Mouse (Mus musculus) midbrain, embryonic 14.5 days (tissue): Measurements from ENCODE around the gene Kdelr2. TPM values are rescaled to one million over a fixed set of nuclear protein-coding genes. Genes with fewer than 3 reads are reported as not detected.

Experiments used
- ATAC-seq: fragments of 200-750 bp; cut with Nextera tagmentation; 2 replicates; pipeline ENCODE4 v1.8.0; 2017; ENCODE audit warnings: moderate number of reproducible peaks, moderate library complexity; ENCODE audit not compliant: low FRiP score, low TSS enrichment
- DNase-seq: peaks from one replicate; pipeline ENCODE4 v3.0.0-alpha.2; 2015
- H3K27ac ChIP-seq: fragments of 300-500 bp; sonication (generic); replicated peaks from 2 replicates; pipeline ENCODE4 v1.5.1; 2014; ENCODE audit warnings: mild to moderate bottlenecking, low read depth, low read length, moderate library complexity
- H3K27me3 ChIP-seq: fragments of 300-500 bp; sonication (generic); 2 replicates; pipeline ENCODE4 v1.6.1; 2014; ENCODE audit warnings: low read length, control low read depth, mixed read lengths; ENCODE audit not compliant: control insufficient read depth, insufficient read depth
- H3K36me3 ChIP-seq: fragments of 300-500 bp; sonication (generic); 2 replicates; pipeline ENCODE4 v1.6.1; 2014; ENCODE audit warnings: low read length, control low read depth; ENCODE audit not compliant: control insufficient read depth, insufficient read depth
- H3K4me1 ChIP-seq: fragments of 300-500 bp; sonication (generic); 2 replicates; pipeline ENCODE4 v1.6.1; 2014; ENCODE audit warnings: mild to moderate bottlenecking, antibody characterized with exemption, low read length, control low read depth; ENCODE audit not compliant: control insufficient read depth, insufficient read depth
- H3K4me2 ChIP-seq: fragments of 300-500 bp; sonication (generic); 2 replicates; pipeline ENCODE4 v1.6.1; 2014; ENCODE audit warnings: mild to moderate bottlenecking, low read length, moderate library complexity
- H3K4me3 ChIP-seq: fragments of 300-500 bp; sonication (generic); replicated peaks from 2 replicates; pipeline ENCODE4 v1.5.1; 2014; ENCODE audit warnings: low read depth, low read length
- H3K9ac ChIP-seq: fragments of 300-500 bp; sonication (generic); replicated peaks from 2 replicates; pipeline ENCODE4 v1.6.1; 2014; ENCODE audit warnings: mild to moderate bottlenecking, low read length, moderate library complexity
- H3K9me3 ChIP-seq: fragments of 300-500 bp; sonication (generic); 2 replicates; pipeline ENCODE4 v1.6.1; 2016; ENCODE audit warnings: low read length, control low read depth, mixed read lengths; ENCODE audit not compliant: control insufficient read depth
- WGBS: fragments of 180-500 bp; shearing (Covaris S2); extraction: QIAGEN DNeasy Blood & Tissue Kit; methylation state at CpG from one replicate; pipeline ENCODE4 v1.1.7; 2014; 5-methylcytosine and 5-hydroxymethylcytosine counted together
- polyA plus RNA-seq: library from polyadenylated mRNA; unstranded; fragments of >200 nt; fragmentation: Nextera tagmentation; extraction: Ambion mirVana; gene quantifications from 2 replicates; pipeline ENCODE4 v1.2.1, GENCODE M21; 2014

Gene Kdelr2
- polyA plus RNA-seq, 1 experiment from 2014 or later: 139 TPM

GRCm38 (mm10) chr5:143406548-143406947 lies 2.9 kb downstream of the Kdelr2 start:
- Histone ChIP-seq H3K4me2 (no peak overlapping the region), H3K9me3 (no peaks in the 10 kb centered on the region), H3K36me3 (peaks cover 26% of the 10 kb centered on the region), H3K27ac (no peak overlapping the region), H3K27me3 (no peaks in the 10 kb centered on the region), H3K4me3 (no peak overlapping the region), H3K4me1 (peaks cover 9% of the 10 kb centered on the region), H3K9ac (no peak overlapping the region)
- 95% methylated on average over 9 of the region's 9 CpGs for WGBS
- DNase-seq (no peak), ATAC-seq (no peak)

GRCm38 (mm10) chr5:143409239-143409638 lies 5.6 kb downstream of the Kdelr2 start:
- Histone ChIP-seq H3K27ac (no peak overlapping the region), H3K4me3 (no peak overlapping the region), H3K27me3 (no peaks in the 10 kb centered on the region), H3K4me2 (no peak overlapping the region), H3K36me3 (peaks cover 41% of the 10 kb centered on the region), H3K9ac (no peak overlapping the region), H3K9me3 (no peaks in the 10 kb centered on the region), H3K4me1 (peaks cover 9% of the 10 kb centered on the region)
- ATAC-seq (no peak), DNase-seq (no peak)
- WGBS: 88% methylated on average over 3 of the region's 3 CpGs

GRCm38 (mm10) chr5:143410841-143411395 lies 7.3 kb downstream of the Kdelr2 start:
- Histone ChIP-seq H3K9me3 (no peaks in the 10 kb centered on the region), H3K4me2 (no peak overlapping the region), H3K36me3 (peaks cover 44% of the 10 kb centered on the region), H3K27ac (no peak overlapping the region), H3K9ac (no peak overlapping the region), H3K27me3 (no peaks in the 10 kb centered on the region), H3K4me1 (no peaks in the 10 kb centered on the region), H3K4me3 (no peak overlapping the region)
- DNase-seq (no peak), ATAC-seq (no peak)
- 90% methylated on average over 4 of the region's 4 CpGs for WGBS

GRCm38 (mm10) chr5:143421484-143421883 lies 17.8 kb downstream of the Kdelr2 start:
- Histone ChIP-seq H3K4me3 (no peak overlapping the region), H3K9me3 (no peaks in the 10 kb centered on the region), H3K4me1 (no peaks in the 10 kb centered on the region), H3K4me2 (no peak overlapping the region), H3K36me3 (peaks cover 57% of the 10 kb centered on the region), H3K9ac (no peak overlapping the region), H3K27ac (no peak overlapping the region), H3K27me3 (no peaks in the 10 kb centered on the region)
- DNase-seq (no peak), ATAC-seq (no peak)
- WGBS: 91% methylated on average over 4 of the region's 4 CpGs

GRCm38 (mm10) chr5:143422990-143423389 lies 19.4 kb downstream of the Kdelr2 start:
- Histone ChIP-seq H3K27ac (no peak overlapping the region), H3K9me3 (no peaks in the 10 kb centered on the region), H3K4me2 (no peak overlapping the region), H3K4me3 (no peak overlapping the region), H3K36me3 (peaks cover 44% of the 10 kb centered on the region), H3K9ac (no peak overlapping the region), H3K27me3 (no peaks in the 10 kb centered on the region), H3K4me1 (no peaks in the 10 kb centered on the region)
- no peak for ATAC-seq
- 82% methylated on average over 4 of the region's 4 CpGs for WGBS
- DNase-seq: no peak

GRCm38 (mm10) chr5:143423899-143424519 lies 20.4 kb downstream of the Kdelr2 start:
- peak; percentile 76 for DNase-seq
- no peak overlapping the region for H3K4me2 ChIP-seq
- ATAC-seq: no peak
- H3K4me3 ChIP-seq: no peak overlapping the region
- H3K36me3 ChIP-seq: peaks cover 34% of the 10 kb centered on the region
- no peaks in the 10 kb centered on the region for H3K9me3 ChIP-seq
- no peaks in the 10 kb centered on the region for H3K4me1 ChIP-seq
- H3K27me3 ChIP-seq: no peaks in the 10 kb centered on the region
- H3K9ac ChIP-seq: no peak overlapping the region
- H3K27ac ChIP-seq: no peak overlapping the region
- 33% methylated on average over 6 of the region's 6 CpGs for WGBS

- Histone ChIP-seq H3K27me3 (no peaks in the 10 kb centered on the region), H3K9ac (no peak overlapping the region), H3K9me3 (no peaks in the 10 kb centered on the region), H3K36me3 (no peaks in the 10 kb centered on the region), H3K27ac (no peak overlapping the region), H3K4me3 (no peak overlapping the region), H3K4me1 (no peaks in the 10 kb centered on the region), H3K4me2 (no peak overlapping the region)
- ATAC-seq (no peak), DNase-seq (peak; percentile 79)
- WGBS: 11% methylated on average over 4 of the region's 4 CpGs
Measured at GRCm38 (mm10) chr5:143434421-143434820, 30.8 kb downstream of the Kdelr2 start.

- H3K36me3 ChIP-seq: no peaks in the 10 kb centered on the region
- no peaks in the 10 kb centered on the region for H3K4me1 ChIP-seq
- no peak for ATAC-seq
Measured at GRCm38 (mm10) chr5:143441298-143441697, 37.7 kb downstream of the Kdelr2 start.

GRCm38 (mm10) chr5:143441753-143442152 lies 38.1 kb downstream of the Kdelr2 start:
- Histone ChIP-seq H3K27ac (no peak overlapping the region), H3K36me3 (no peaks in the 10 kb centered on the region), H3K4me1 (no peaks in the 10 kb centered on the region), H3K4me3 (no peak overlapping the region), H3K27me3 (no peaks in the 10 kb centered on the region), H3K4me2 (no peak overlapping the region), H3K9ac (no peak overlapping the region), H3K9me3 (no peaks in the 10 kb centered on the region)
- DNase-seq (no peak), ATAC-seq (no peak)
- 86% methylated on average over 12 of the region's 12 CpGs for WGBS

More at GRCm38 (mm10) chr5:143441298-143441697, 37.7 kb downstream of the Kdelr2 start:
- H3K4me2 ChIP-seq: no peak overlapping the region
- H3K27me3 ChIP-seq: no peaks in the 10 kb centered on the region
- no peak overlapping the region for H3K27ac ChIP-seq
- WGBS: 78% methylated on average over 3 of the region's 3 CpGs
- no peaks in the 10 kb centered on the region for H3K9me3 ChIP-seq
- no peak overlapping the region for H3K9ac ChIP-seq
- DNase-seq: no peak
- H3K4me3 ChIP-seq: no peak overlapping the region
